8 mouse cellular contexts compared by ENCODE assay signal in the genomic region with DNA sequence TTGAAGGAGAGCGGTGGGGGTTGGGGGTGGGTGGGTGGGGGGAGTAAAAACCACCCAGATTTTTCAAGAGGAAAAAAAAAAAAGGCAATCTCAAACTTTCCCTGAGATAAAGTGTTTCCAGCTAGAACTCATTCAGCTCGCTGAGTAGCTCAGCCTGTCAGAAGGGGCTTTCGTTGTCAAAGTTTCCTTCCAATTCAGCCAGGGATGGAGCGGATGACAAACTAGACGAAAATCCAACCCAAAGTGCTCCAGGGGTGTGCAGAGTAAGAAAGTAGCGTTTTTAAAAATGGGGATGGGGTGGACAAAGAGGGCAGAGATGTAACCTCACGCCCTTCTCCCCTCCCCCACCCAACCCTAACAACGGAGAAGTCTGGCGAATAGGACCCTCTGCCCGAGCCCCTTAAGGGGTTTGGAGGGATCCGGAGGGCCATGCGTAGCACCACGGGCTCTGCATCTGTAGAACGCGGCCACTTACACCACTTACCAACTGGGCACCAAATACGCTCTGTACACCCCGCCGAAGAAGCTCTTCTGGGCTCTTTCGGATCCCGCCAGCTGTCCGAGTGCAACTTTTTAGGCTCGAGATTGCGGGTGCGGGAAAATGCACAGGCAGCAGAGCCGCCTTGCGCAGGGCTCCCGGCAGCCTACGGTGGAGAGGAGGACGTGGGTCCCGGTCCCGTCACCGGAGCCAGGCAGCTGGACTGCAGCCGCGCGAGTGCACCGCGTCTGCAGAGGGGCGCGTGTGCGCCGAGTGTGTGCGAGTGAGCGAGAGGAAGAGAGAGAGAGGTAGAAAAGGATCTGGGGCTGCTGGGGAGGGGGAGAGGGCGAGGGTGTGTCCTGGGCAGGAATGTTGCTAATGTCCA.
DNase-seq lines count a peak whose midpoint lies in the region; ATAC-seq lines count a peak whose summit lies in the region.

No protein-coding gene starts in this region.

- H3K27me3 ChIP-seq in heart, embryonic 10.5 days (ENCODE audit: insufficient read depth, poor library complexity, severe bottlenecking) = no peaks in the 10 kb centered on the region
- no peaks in the 10 kb centered on the region for H3K27me3 ChIP-seq in midbrain, embryonic 11.5 days (ENCODE audit: control insufficient read depth, insufficient read depth, low read length)

- H3K36me3 ChIP-seq in heart, embryonic 10.5 days = peaks cover 10% of the 10 kb centered on the region; the same call in 1 of the 2 replicates
- no peaks in the 10 kb centered on the region; the same call in 1 of the 2 replicates for H3K36me3 ChIP-seq in midbrain, embryonic 11.5 days (ENCODE audit: control insufficient read depth, insufficient read depth, low read length)

- H3K9ac ChIP-seq in midbrain, embryonic 11.5 days (ENCODE audit: low read length) = peak overlapping the region; percentile 85

- peak; percentile 35 for DNase-seq in left cerebral cortex, postnatal 4 days
- DNase-seq in left cerebral cortex, postnatal 14 days (ENCODE audit: low spot score in 2 of 2) = no peak
- peak; percentile 84 for DNase-seq in embryo, embryonic 10.5 days (ENCODE audit: low spot score)
- peak; percentile 77 for DNase-seq in heart, embryonic 10.5 days (ENCODE audit: low spot score)
- peak; percentile 60 for DNase-seq in kidney, postnatal 10 days
- peak; percentile 97 for DNase-seq in midbrain, embryonic 11.5 days (ENCODE audit: low spot score, missing footprints)
- DNase-seq in urinary bladder, adult 2 months (ENCODE audit: low spot score) = peak; percentile 41
- no peak for DNase-seq in layer of hippocampus, postnatal 36 days

- ATAC-seq in midbrain, embryonic 11.5 days (ENCODE audit: low FRiP score) = peak; percentile 91

- H3K4me3 ChIP-seq in heart, embryonic 10.5 days = peak overlapping the region; percentile 73
- peak overlapping the region; percentile 64 for H3K4me3 ChIP-seq in midbrain, embryonic 11.5 days (ENCODE audit: low read depth, low read length)

- peaks cover 62% of the 10 kb centered on the region for H3K4me1 ChIP-seq in heart, embryonic 10.5 days
- peaks cover 12% of the 10 kb centered on the region; the same call in 1 of the 2 replicates for H3K4me1 ChIP-seq in midbrain, embryonic 11.5 days (ENCODE audit: control insufficient read depth, insufficient read depth, low read length)

- H3K9me3 ChIP-seq in heart, embryonic 10.5 days = no peaks in the 10 kb centered on the region
- H3K9me3 ChIP-seq in midbrain, embryonic 11.5 days (ENCODE audit: control insufficient read depth, low read length) = no peaks in the 10 kb centered on the region

- H3K27ac ChIP-seq in heart, embryonic 10.5 days = peak overlapping the region; percentile 90
- peak overlapping the region; percentile 76; the same call in 1 of the 2 replicates for H3K27ac ChIP-seq in midbrain, embryonic 11.5 days (ENCODE audit: low read depth, low read length)

- intact Hi-C loops in left cerebral cortex, postnatal 4 days (cut with DNase I) = no loop called here
- intact Hi-C loops in left cerebral cortex, postnatal 14 days (cut with DNase I) = loop anchor here (5.0 kb wide), 1 partner anchor 222 kb away; no protein-coding TSS in a partner anchor

- 1% methylated on average over 44 of the region's 44 CpGs for WGBS in heart, embryonic 10.5 days
- WGBS in midbrain, embryonic 11.5 days = under 1% methylated on average over 43 of the region's 44 CpGs

- H3K4me2 ChIP-seq in midbrain, embryonic 11.5 days = peak overlapping the region; percentile 65

Comparison
In these comparisons a context has a peak if more than half of its experiments do, and no peak if none do; other contexts are left out.
1. DNase-seq: peak in left cerebral cortex, postnatal 4 days (single experiment), embryo, embryonic 10.5 days (single experiment), heart, embryonic 10.5 days (single experiment), kidney, postnatal 10 days (single experiment), midbrain, embryonic 11.5 days (single experiment) and urinary bladder, adult 2 months (single experiment); none in left cerebral cortex, postnatal 14 days (0 of 2) and layer of hippocampus, postnatal 36 days (0 of 2).